Comparison of ENCODE assay signal across 26 mouse cellular contexts in the genomic region with DNA sequence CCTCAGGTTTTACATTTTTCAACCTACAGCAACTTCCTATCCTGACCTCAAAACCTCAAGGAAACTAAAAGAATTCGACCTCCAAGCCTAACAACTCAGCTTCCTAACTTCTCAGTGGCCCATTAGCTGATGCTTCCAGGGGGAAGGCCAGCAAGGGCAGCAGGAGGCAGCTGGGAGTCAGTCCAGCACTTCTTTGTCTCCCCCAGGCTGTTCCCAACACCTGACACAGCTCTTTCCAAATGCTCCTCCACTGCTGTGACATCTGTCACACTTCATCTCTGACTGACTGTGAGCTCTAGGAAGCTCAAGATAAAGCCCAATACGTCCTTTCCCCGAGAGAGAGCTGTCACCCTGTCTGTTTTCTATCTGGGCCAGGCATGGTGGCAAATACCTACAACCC. TPM values are rescaled to one million over a fixed set of nuclear protein-coding genes. Genes with fewer than 3 reads are reported as not detected.
DNase-seq lines count a peak whose midpoint lies in the region; ATAC-seq and TF ChIP-seq lines count a peak whose summit lies in the region.
"Had no signal": no experiment of that assay in that cellular context is flagged by ENCODE, and none has a peak within 500 bp of the region (broad histone marks: within the 10 kb centered on the region; RNA-seq: fewer than 3 reads in every experiment).

No protein-coding gene starts in this region.

- no peak for ATAC-seq in heart, embryonic 15.5 days (replicated peaks; ENCODE audit: insufficient number of reproducible peaks, insufficient read depth, low FRiP score, low read depth)
- no peak for ATAC-seq in midbrain, postnatal 0 days (ENCODE audit: low FRiP score)
- no peak for ATAC-seq in midbrain, embryonic 16.5 days
- ATAC-seq: CD4-positive, CD25-positive, alpha-beta regulatory T cell, adult 4 months; forebrain, embryonic 13.5 days; inflammation-experienced regulatory T-cells, adult 6 months had no signal

- no peak overlapping the region for H3K4me2 ChIP-seq in heart, embryonic 15.5 days
- no peak overlapping the region for H3K4me2 ChIP-seq in midbrain, postnatal 0 days (ENCODE audit: low read depth, low read length, poor library complexity, severe bottlenecking)
- no peak overlapping the region for H3K4me2 ChIP-seq in midbrain, embryonic 16.5 days (ENCODE audit: low read length)
- H3K4me2 ChIP-seq: forebrain, embryonic 13.5 days; hindbrain, embryonic 14.5 days; kidney, embryonic 15.5 days; limb, embryonic 13.5 days; liver, embryonic 11.5 days; lung, embryonic 15.5 days; midbrain, embryonic 11.5 days; neural tube, embryonic 15.5 days had no signal

- WGBS in heart, embryonic 10.5 days, result 14% methylated on average over 3 of the region's 3 CpGs
- 11% methylated on average over 3 of the region's 3 CpGs for whole genome bisulfite sequencing in heart, embryonic 15.5 days
- 62% methylated on average over 3 of the region's 3 CpGs for WGBS in midbrain, postnatal 0 days
- 71% methylated on average over 3 of the region's 3 CpGs for WGBS in midbrain, embryonic 16.5 days

- DNase-seq in heart, embryonic 10.5 days (ENCODE audit: low spot score), result no peak
- DNase-seq in heart, postnatal 4 days, result no peak
- no peak for DNase-seq in heart, postnatal 14 days
- peak; percentile 13 for DNase-seq in midbrain, postnatal 0 days (ENCODE audit: low spot score)
- DNase-seq in neural tube, embryonic 10.5 days (ENCODE audit: extremely low spot score, low spot score), result no peak
- DNase-seq: adrenal gland, postnatal 14 days; cerebellum, postnatal 36 days; gastrocnemius, postnatal 25 days; heart, postnatal 36 days; kidney, adult 18-20 months; kidney, postnatal 25 days; retina, postnatal 1 day; right cerebral cortex, postnatal 14 days had no signal

- H3K27me3 ChIP-seq in heart, embryonic 10.5 days (ENCODE audit: insufficient read depth, poor library complexity, severe bottlenecking), result no peaks in the 10 kb centered on the region
- no peaks in the 10 kb centered on the region for H3K27me3 ChIP-seq in heart, embryonic 15.5 days
- no peaks in the 10 kb centered on the region for H3K27me3 ChIP-seq in midbrain, postnatal 0 days (ENCODE audit: insufficient read depth, low read length)
- H3K27me3 ChIP-seq in midbrain, embryonic 16.5 days (ENCODE audit: control insufficient read depth, insufficient read depth, low read depth, low read length), result no peaks in the 10 kb centered on the region
- H3K27me3 ChIP-seq: forebrain, embryonic 13.5 days; kidney, embryonic 15.5 days; limb, embryonic 13.5 days; lung, embryonic 15.5 days; neural tube, embryonic 15.5 days had no signal

- intact Hi-C loops in heart, postnatal 14 days (cut with DNase I), result no loop called here

- no peak for TF ChIP-seq CTCF in midbrain, postnatal 0 days (IDR thresholded peaks at IDR 0.05)

- H3K4me3 ChIP-seq in heart, embryonic 10.5 days, result no peak overlapping the region
- no peak overlapping the region for H3K4me3 ChIP-seq in heart, embryonic 15.5 days
- H3K4me3 ChIP-seq in midbrain, postnatal 0 days (ENCODE audit: low read depth, low read length), result no peak overlapping the region
- no peak overlapping the region for H3K4me3 ChIP-seq in midbrain, embryonic 16.5 days (ENCODE audit: low read depth, low read length)
- H3K4me3 ChIP-seq: forebrain, embryonic 13.5 days; kidney, embryonic 15.5 days; left cerebral cortex, adult 2 months; limb, embryonic 13.5 days; lung, embryonic 15.5 days; neural tube, embryonic 15.5 days had no signal

- H3K27ac ChIP-seq in heart, embryonic 10.5 days, result peak overlapping the region; percentile 75
- H3K27ac ChIP-seq in heart, embryonic 15.5 days, result peak overlapping the region; percentile 44
- no peak overlapping the region for H3K27ac ChIP-seq in midbrain, postnatal 0 days (ENCODE audit: low read depth, low read length)
- H3K27ac ChIP-seq in midbrain, embryonic 16.5 days (ENCODE audit: low read length), result no peak overlapping the region
- H3K27ac ChIP-seq: forebrain, embryonic 13.5 days; hindbrain, embryonic 14.5 days; kidney, embryonic 15.5 days; left cerebral cortex, adult 2 months; limb, embryonic 13.5 days; lung, embryonic 15.5 days; neural tube, embryonic 15.5 days had no signal

- no peak overlapping the region for H3K9ac ChIP-seq in heart, embryonic 15.5 days
- no peak overlapping the region for H3K9ac ChIP-seq in midbrain, postnatal 0 days (replicated peaks; ENCODE audit: low read length, poor library complexity, severe bottlenecking)
- no peak overlapping the region for H3K9ac ChIP-seq in midbrain, embryonic 16.5 days (ENCODE audit: low read depth, low read length)
- H3K9ac ChIP-seq: forebrain, embryonic 13.5 days; hindbrain, embryonic 14.5 days; kidney, embryonic 15.5 days; limb, embryonic 13.5 days; lung, embryonic 15.5 days; neural tube, embryonic 15.5 days had no signal

- no peaks in the 10 kb centered on the region for H3K9me3 ChIP-seq in heart, embryonic 10.5 days
- H3K9me3 ChIP-seq in heart, embryonic 15.5 days (replicated peaks), result no peaks in the 10 kb centered on the region
- no peaks in the 10 kb centered on the region for H3K9me3 ChIP-seq in midbrain, postnatal 0 days (ENCODE audit: low read length)
- no peaks in the 10 kb centered on the region for H3K9me3 ChIP-seq in midbrain, embryonic 16.5 days (replicated peaks; ENCODE audit: control insufficient read depth, low read length, poor library complexity, severe bottlenecking)
- H3K9me3 ChIP-seq: forebrain, embryonic 13.5 days; kidney, embryonic 15.5 days; limb, embryonic 13.5 days; lung, embryonic 15.5 days; neural tube, embryonic 15.5 days had no signal

- no peaks in the 10 kb centered on the region for H3K36me3 ChIP-seq in heart, embryonic 10.5 days
- H3K36me3 ChIP-seq in heart, embryonic 15.5 days, result no peaks in the 10 kb centered on the region
- H3K36me3 ChIP-seq in midbrain, postnatal 0 days (ENCODE audit: insufficient read depth, low read length), result no peaks in the 10 kb centered on the region
- H3K36me3 ChIP-seq in midbrain, embryonic 16.5 days (ENCODE audit: control insufficient read depth, insufficient read depth, low read length), result no peaks in the 10 kb centered on the region
- H3K36me3 ChIP-seq: kidney, embryonic 15.5 days; limb, embryonic 13.5 days; lung, embryonic 15.5 days; neural tube, embryonic 15.5 days had no signal

- peaks cover 11% of the 10 kb centered on the region for H3K4me1 ChIP-seq in heart, embryonic 10.5 days
- H3K4me1 ChIP-seq in heart, embryonic 15.5 days (replicated peaks), result peaks cover 3% of the 10 kb centered on the region; the same call in 1 of the 2 replicates
- no peaks in the 10 kb centered on the region for H3K4me1 ChIP-seq in midbrain, postnatal 0 days (ENCODE audit: insufficient read depth, low read length)
- no peaks in the 10 kb centered on the region for H3K4me1 ChIP-seq in midbrain, embryonic 16.5 days (ENCODE audit: control insufficient read depth, insufficient read depth, low read length)
- H3K4me1 ChIP-seq: forebrain, embryonic 13.5 days; lung, embryonic 15.5 days; neural tube, embryonic 15.5 days had no signal

RNA-seq across cellular contexts. Expression of gene Sema4f, which starts 55.0 kb away (rescaled TPM):
- polyA plus RNA-seq in heart, embryonic 10.5 days (2016; fragmentation: Nextera tagmentation; extraction: Ambion mirVana), result 0.09 and 0.30 TPM in 2 replicates
- under 1 TPM in 1 of 2 experiments, not detected in 1; 0.14 TPM for total RNA-seq in heart, postnatal 4 days (2021)
- polyA plus RNA-seq in heart, embryonic 15.5 days (2015; fragmentation: Nextera tagmentation; extraction: Ambion mirVana), result 0.37 and 1.1 TPM in 2 replicates
- under 1 TPM; 0.29 to 0.33 TPM for total RNA-seq in heart, postnatal 14 days (2021)
- 15.4 and 15.5 TPM in 2 replicates for total RNA-seq in midbrain, postnatal 0 days (2014; rRNA removed)
- 16.6 and 16.9 TPM in 2 replicates for polyA plus RNA-seq in midbrain, postnatal 0 days (2015; fragmentation: Nextera tagmentation; extraction: Ambion mirVana)
- polyA plus RNA-seq in midbrain, embryonic 16.5 days (2015; fragmentation: Nextera tagmentation; extraction: Ambion mirVana), result 18.9 and 20.3 TPM in 2 replicates

Comparison
In these comparisons a context has a peak if more than half of its experiments do, and no peak if none do; other contexts are left out.
1. H3K27ac ChIP-seq: peak in heart, embryonic 10.5 days (single experiment) and heart, embryonic 15.5 days (single experiment); none in midbrain, postnatal 0 days (single experiment) and midbrain, embryonic 16.5 days (single experiment).